Mouse (Mus musculus): Measurements from ENCODE around the gene Sfrp5.

Gene Sfrp5

GRCm38 (mm10) chr19:42201696-42202381 lies at the start of gene Sfrp5:
Gene Sfrp5 (minus strand): TSS chr19:42202252.
- DNase-seq (ENCODE audit: low spot score), result peak; percentile 34

- no peak for DNase-seq (ENCODE audit: low spot score)
These were observed 48.2 kb upstream of the Sfrp5 start for GRCm38 (mm10) chr19:42249976-42250914.

- DNase-seq (ENCODE audit: low spot score), result no peak
These were observed 45.5 kb upstream of the Sfrp5 start, which contains the start of gene Golga7b for GRCm38 (mm10) chr19:42247519-42247918. Gene Golga7b (plus strand): TSS chr19:42247574.

GRCm38 (mm10) chr19:42246626-42247025 lies 44.6 kb upstream of the Sfrp5 start:
- DNase-seq (ENCODE audit: low spot score), result no peak

GRCm38 (mm10) chr19:42243401-42243800 lies 41.3 kb upstream of the Sfrp5 start:
- DNase-seq (ENCODE audit: low spot score), result no peak

- DNase-seq (ENCODE audit: low spot score), result no peak
These were observed 38.8 kb upstream of the Sfrp5 start for GRCm38 (mm10) chr19:42240881-42241280.

GRCm38 (mm10) chr19:42238341-42238715 lies 36.3 kb upstream of the Sfrp5 start:
- no peak for DNase-seq (ENCODE audit: low spot score)

GRCm38 (mm10) chr19:42237602-42238340 lies 35.7 kb upstream of the Sfrp5 start:
- no peak for DNase-seq (ENCODE audit: low spot score)

- no peak for DNase-seq (ENCODE audit: low spot score)
These were observed 28.9 kb upstream of the Sfrp5 start for GRCm38 (mm10) chr19:42230986-42231385.

GRCm38 (mm10) chr19:42230288-42230568 lies 28.2 kb upstream of the Sfrp5 start:
- no peak for DNase-seq (ENCODE audit: low spot score)

- DNase-seq (ENCODE audit: low spot score), result no peak
These were observed 27.6 kb upstream of the Sfrp5 start for GRCm38 (mm10) chr19:42229499-42230287.

- DNase-seq (ENCODE audit: low spot score), result no peak
These were observed 24.4 kb upstream of the Sfrp5 start for GRCm38 (mm10) chr19:42226451-42226850.

- DNase-seq (ENCODE audit: low spot score), result peak; percentile 62
These were observed 15.3 kb upstream of the Sfrp5 start for GRCm38 (mm10) chr19:42217374-42217763.

GRCm38 (mm10) chr19:42216699-42217373 lies 14.8 kb upstream of the Sfrp5 start:
- no peak for DNase-seq (ENCODE audit: low spot score)

GRCm38 (mm10) chr19:42214601-42215000 lies 12.5 kb upstream of the Sfrp5 start:
- DNase-seq (ENCODE audit: low spot score), result no peak

- no peak for DNase-seq (ENCODE audit: low spot score)
These were observed 9.9 kb upstream of the Sfrp5 start for GRCm38 (mm10) chr19:42211936-42212335.

GRCm38 (mm10) chr19:42209976-42210375 lies 7.9 kb upstream of the Sfrp5 start:
- no peak for DNase-seq (ENCODE audit: low spot score)

- no peak for DNase-seq (ENCODE audit: low spot score)
These were observed 7.4 kb upstream of the Sfrp5 start for GRCm38 (mm10) chr19:42209485-42209884.

- DNase-seq (ENCODE audit: low spot score), result peak; percentile 56
These were observed 3.1 kb upstream of the Sfrp5 start for GRCm38 (mm10) chr19:42205201-42205600.

- DNase-seq (ENCODE audit: low spot score), result no peak
These were observed 2.3 kb upstream of the Sfrp5 start for GRCm38 (mm10) chr19:42204306-42204705.

GRCm38 (mm10) chr19:42202467-42202866 lies 415 bp upstream of the Sfrp5 start:
- no peak for DNase-seq (ENCODE audit: low spot score)
